Mouse (Mus musculus) embryonic fibroblast, embryonic 13.5 days (primary cell): ENCODE measurements around the gene Fto. TPM values are rescaled to one million over a fixed set of nuclear protein-coding genes. Genes with fewer than 3 reads are reported as not detected.

Experiments used
- H3K27ac ChIP-seq: 2 replicates; pipeline ENCODE4 v1.5.1; 2012; ENCODE audit warnings: low read length, control low read depth, inconsistent platforms; ENCODE audit not compliant: insufficient read depth
- H3K4me1 ChIP-seq: 2 replicates; pipeline ENCODE4 v1.6.1; 2011; ENCODE audit warnings: low read length; ENCODE audit not compliant: control insufficient read depth, insufficient read depth
- H3K4me3 ChIP-seq: 2 replicates; pipeline ENCODE4 v1.5.1; 2011; ENCODE audit warnings: mild to moderate bottlenecking, control low read depth, low read length; ENCODE audit not compliant: insufficient read depth
- CTCF ChIP-seq: IDR thresholded peaks from 2 replicates; pipeline ENCODE4 v1.5.1; 2011; ENCODE audit warnings: mild to moderate bottlenecking, control low read depth, low read length, moderate library complexity, borderline replicate concordance; ENCODE audit not compliant: insufficient read depth
- POLR2A ChIP-seq: IDR thresholded peaks from 2 replicates; pipeline ENCODE4 v1.6.1; 2011; ENCODE audit warnings: low read depth, mild to moderate bottlenecking, control low read depth, low read length, moderate library complexity
- polyA plus RNA-seq: library from polyadenylated mRNA; stranded (reverse); fragments of >200 nt; gene quantifications from 2 replicates; pipeline ENCODE4 v1.2.4, GENCODE M21; 2011; ENCODE audit warnings: low read depth; ENCODE audit not compliant: missing spikeins, insufficient read length

The Fto gene
- polyA plus RNA-seq, 1 experiment = 71.5 TPM

DNA sequence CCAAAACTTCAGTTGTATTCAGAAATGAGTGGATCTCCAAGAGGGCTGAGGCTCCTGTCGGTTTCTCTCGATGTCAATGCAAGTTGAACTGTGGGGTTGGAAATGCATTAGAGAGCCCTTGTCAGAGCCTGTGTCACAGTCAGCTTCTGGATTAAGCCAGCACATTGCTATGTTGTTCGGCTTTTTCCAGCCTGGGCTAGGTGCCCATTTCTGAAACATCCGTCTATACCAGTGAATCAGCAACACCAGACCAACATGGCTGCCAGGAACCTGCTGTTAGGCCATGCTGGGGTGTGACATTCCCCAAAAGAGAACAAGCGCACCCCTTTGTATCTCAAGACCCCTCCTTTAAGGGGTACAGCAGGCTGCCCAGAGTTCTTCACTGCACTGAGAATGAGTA is 293.8 kb downstream of the Fto start:
- TF ChIP-seq POLR2A = no peak
- TF ChIP-seq CTCF = no peak
- Histone ChIP-seq H3K27ac (peak overlapping the region; percentile 30), H3K4me1 (peaks cover 12% of the 10 kb centered on the region), H3K4me3 (no peak overlapping the region)

DNA sequence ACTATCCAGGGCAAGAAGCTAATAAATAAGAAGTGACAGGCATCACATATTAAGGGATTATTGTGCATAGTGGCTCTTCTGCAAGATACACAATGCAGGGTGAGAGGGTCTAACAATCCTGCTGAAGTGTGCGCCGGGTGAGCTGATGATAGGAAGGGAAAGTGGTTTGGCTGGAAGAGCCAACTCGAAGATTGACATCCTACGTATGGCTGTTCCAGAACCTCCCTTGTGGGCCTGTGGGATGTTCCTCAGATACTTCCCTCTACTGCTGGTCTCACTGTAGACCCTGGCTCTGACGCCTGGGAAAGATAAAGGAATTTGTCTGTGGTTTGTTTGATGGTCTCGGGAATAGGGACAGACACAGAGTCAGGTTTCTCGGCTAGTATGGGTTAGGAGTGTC is 297.9 kb downstream of the Fto start:
- Histone ChIP-seq H3K4me1 (peaks cover 20% of the 10 kb centered on the region), H3K27ac (no peak overlapping the region), H3K4me3 (no peak overlapping the region)
- no peak for TF ChIP-seq POLR2A
- TF ChIP-seq CTCF = no peak

DNA sequence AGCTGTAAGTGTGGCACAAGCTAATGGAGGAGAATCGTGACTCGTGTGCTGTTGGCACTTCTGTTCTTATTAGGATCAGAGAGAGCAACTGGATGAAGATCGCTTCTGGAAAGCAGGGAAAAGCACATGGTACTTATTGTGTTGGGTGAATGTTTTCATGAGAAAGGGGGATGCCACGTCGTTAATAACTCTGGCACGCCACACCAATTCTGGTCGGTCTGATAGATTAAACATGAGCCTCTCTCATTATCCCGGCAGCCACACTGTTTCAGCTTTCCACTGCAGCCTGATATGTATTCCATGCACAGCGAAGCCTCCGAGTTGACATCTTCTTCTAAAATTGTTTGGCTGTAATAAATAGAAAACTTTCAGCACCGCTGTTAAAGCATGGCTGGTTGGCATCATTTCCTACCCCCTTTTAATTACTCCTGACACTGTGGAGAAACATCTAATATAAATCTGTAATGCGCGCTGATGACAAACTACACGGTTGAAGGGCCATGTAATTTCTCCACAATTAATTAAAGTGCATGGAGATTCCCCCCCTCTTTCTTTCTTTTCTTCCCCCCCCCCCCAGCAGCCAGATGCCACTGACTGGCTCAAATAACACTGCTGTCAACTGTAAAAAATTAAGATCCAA is 298.5 kb downstream of the Fto start:
- H3K4me1 ChIP-seq = peaks cover 17% of the 10 kb centered on the region
- no peak overlapping the region for H3K4me3 ChIP-seq
- TF ChIP-seq POLR2A (no peak), CTCF (no peak)
- no peak overlapping the region for H3K27ac ChIP-seq

DNA sequence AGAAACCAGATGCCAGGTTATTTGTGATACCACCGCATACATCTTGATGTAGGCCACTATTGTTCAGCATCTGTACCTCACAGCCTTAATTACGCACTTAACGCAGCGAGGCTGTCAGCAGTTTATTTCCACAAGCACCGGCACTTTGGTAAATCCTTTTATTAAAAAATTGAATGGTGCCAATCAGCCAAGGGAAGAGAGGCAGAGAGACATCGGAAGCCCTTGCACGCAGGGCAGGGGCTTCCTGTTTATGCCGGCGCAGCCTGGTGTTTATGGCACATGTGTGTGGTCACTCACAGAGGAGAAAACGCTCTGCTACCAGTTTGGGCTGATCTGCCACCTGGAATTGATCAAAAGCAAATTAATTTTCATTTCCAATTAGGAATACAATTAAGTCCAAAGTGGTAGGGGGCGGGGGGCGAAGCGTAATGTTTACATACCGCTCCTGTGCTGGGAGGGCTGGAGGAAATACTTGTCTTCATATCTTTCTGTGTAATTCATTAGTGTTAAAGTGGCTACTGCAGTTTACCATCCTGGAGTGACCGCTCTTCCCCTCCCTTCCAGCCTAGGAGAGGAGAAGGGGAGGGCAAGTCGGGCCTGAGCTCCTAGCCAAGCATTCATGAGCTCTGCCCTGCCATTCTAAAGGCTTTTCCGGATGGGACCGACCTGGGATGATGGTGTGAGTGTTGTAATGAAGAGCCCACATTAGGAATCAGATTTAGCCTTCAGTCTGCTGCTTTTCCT is 299.2 kb downstream of the Fto start:
- H3K27ac ChIP-seq = no peak overlapping the region
- H3K4me3 ChIP-seq = no peak overlapping the region
- H3K4me1 ChIP-seq = peaks cover 15% of the 10 kb centered on the region
- TF ChIP-seq CTCF (no peak), POLR2A (no peak)

DNA sequence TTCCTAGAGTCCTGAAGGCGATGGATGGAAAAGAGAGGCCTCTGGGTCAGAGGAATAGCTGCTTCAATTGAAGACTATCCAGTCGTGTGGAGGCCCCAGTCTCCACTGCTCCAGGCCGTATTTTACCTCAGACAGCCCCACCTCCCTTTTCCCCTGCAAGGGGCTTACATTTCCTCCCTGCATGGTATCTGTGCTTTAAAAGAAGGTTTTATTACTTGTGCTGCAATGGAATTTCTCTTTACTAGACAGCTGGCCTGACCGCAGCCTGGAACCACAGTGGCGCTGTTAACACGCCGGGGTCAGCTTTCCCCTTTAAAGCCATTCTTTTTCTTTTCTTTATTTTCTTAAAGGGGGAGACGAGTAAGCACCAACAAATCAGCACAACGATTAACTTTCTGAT is 300.3 kb downstream of the Fto start:
- peaks cover 13% of the 10 kb centered on the region; the same call in 1 of the 2 replicates for H3K4me1 ChIP-seq
- TF ChIP-seq POLR2A = no peak
- no peak for TF ChIP-seq CTCF
- no peak overlapping the region for H3K27ac ChIP-seq
- no peak overlapping the region for H3K4me3 ChIP-seq

DNA sequence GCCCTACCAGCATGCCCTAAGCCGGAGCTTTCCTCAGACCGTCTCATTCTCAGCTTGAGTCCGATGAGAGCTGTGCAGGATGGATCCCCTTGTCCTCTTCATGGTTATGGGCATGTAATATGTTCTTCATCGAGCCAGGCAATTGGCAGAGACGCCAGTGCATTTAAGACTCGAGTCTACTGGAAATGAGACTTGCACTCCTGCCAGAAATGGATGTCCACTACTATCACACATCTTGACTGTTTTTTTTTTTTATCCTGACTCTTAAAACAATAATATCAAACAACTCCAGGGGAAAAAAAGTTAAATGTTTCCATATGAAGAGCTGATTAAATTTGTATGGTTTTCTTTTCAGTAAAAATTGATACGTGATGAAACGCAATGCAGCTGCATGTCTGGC is 301.9 kb downstream of the Fto start:
- TF ChIP-seq CTCF (no peak), POLR2A (no peak)
- no peak overlapping the region for H3K4me3 ChIP-seq
- 0 out of 2 replicates have a peak overlapping the region, but pooled peaks have one; percentile 38 for H3K27ac ChIP-seq
- H3K4me1 ChIP-seq = peaks cover 13% of the 10 kb centered on the region; the same call in 1 of the 2 replicates

DNA sequence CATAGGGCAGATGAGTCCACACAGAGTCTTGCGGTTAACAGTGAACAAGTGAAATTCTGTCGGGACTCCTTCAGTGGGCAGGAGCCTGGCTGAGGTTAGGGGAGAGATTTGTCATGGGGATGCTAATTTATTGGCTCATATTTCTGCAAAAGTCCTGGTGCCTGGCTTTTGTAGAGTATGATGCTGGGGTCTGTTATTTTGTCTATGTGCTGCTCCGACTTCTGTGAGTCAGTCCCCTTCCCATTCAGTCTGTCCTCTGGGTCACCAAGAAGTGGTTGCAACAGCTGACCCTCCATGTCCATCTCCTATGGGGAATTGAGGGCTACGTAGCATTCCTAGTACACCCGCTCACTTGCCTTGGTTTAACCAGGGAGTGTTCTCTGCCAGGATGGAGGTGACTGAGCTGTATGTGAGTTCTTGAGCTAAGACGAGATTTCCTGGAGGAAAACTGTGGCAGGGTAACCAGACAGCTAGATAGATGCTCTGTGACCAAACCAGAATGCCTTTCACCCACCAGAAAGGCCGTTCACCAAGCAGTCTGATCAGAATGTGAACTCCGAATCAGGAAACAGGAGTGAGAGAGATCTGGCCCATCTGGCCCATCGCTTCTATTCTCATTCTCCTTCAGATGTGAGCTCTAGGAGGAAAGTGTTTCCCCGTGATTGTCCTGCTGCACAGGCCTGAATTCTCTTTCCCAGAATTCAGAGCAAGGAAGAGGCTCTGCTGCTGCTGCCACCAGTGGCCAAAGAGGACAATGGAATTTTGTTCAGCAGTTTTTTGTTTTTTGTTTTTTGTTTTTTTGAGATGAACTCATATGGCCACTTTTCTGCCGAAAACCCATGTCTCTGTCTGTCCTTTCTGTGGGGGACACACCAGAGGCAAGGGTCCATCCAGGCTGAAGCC is 302.7 kb downstream of the Fto start:
- Histone ChIP-seq H3K27ac (peak overlapping the region; percentile 38; the same call in 1 of the 2 replicates), H3K4me1 (peaks cover 13% of the 10 kb centered on the region; the same call in 1 of the 2 replicates), H3K4me3 (no peak overlapping the region)
- TF ChIP-seq POLR2A = no peak

DNA sequence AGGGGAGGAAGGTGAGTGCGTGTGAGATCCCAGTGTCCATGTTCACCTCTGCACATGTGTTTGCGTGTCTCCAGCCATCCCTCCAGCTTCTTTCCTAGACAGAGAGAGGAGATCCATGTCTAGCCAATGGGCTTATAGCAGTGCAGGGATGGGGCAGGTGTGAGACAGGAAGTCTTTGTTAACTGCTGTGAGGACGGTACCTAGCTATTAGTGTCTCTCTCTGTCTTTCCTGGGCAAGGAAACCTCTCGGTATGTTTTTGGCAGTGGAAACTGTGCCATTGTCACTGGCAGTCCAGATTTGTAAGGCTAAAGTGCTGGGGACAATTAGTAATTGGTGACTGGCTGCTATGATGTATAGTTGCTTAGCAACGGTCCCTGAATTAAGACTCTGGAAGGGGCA is 304.4 kb downstream of the Fto start:
- no peak overlapping the region for H3K4me3 ChIP-seq
- H3K4me1 ChIP-seq = peaks cover 13% of the 10 kb centered on the region; the same call in 1 of the 2 replicates
- TF ChIP-seq POLR2A (no peak), CTCF (no peak)
- H3K27ac ChIP-seq = no peak overlapping the region

DNA sequence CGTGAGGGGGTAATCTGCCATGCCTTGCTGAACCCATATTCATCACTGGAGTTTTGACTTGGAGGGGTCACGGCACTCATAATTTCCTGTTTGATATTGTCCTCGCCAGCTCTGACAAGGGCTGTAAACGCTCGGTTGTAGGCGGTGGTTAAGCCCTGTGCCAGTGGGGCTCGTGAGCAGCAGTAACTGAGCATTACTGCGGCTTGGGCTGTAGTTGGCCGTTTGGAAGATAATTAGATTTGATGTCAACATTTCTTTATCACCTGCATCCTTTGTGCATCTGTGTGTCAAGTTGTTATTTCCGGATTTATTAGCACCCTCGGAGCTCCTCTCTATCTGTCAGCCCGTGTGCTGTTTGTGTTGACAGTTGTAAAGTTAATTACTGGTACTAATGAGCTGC is 309.4 kb downstream of the Fto start:
- no peaks in the 10 kb centered on the region for H3K4me1 ChIP-seq
- no peak overlapping the region for H3K27ac ChIP-seq
- no peak overlapping the region for H3K4me3 ChIP-seq
- TF ChIP-seq CTCF (no peak), POLR2A (no peak)
